ENCODE assay signal across 13 mouse cellular contexts in the genomic region with DNA sequence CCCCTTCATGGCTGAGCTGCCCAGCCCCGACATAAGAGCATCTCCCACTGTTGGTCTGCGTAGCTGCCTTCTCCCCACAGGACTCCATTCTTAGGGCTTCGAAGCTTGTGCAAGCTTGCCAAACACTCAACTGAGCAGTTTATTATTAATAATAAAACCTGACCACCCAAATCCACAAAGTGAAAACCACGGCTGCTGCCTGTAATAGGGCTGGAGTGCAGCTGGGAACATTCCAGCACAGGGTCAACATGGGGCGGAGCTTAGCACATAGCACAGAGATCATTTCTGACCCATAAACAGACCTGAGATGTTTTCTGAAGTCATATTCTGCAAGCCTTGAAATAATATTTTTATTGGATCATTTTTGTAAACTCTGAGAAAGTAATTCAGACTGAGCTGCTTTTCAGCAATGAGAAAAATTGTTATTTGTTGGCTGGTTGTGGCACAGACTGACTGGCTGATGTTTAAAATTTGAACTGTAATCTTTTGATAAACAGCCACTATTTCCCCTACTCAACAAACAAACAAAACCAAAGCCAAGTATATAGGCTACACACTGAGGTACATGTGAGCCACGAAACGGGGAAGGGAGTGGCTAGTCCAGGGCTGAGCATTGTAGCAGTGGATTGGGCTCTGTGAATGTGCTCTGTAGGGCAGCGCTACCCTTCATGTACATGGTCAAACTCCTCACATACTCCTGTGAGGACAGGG.
DNase-seq lines count a peak whose midpoint lies in the region; ATAC-seq and TF ChIP-seq lines count a peak whose summit lies in the region.
"Had no signal": no experiment of that assay in that cellular context is flagged by ENCODE, and none has a peak within 500 bp of the region (broad histone marks: within the 10 kb centered on the region; RNA-seq: fewer than 3 reads in every experiment).

No protein-coding gene starts in this region.

- H3K9me3 ChIP-seq in stomach, embryonic 16.5 days (replicated peaks; ENCODE audit: control insufficient read depth, low read length): no peaks in the 10 kb centered on the region
- no peaks in the 10 kb centered on the region for H3K9me3 ChIP-seq in stomach, postnatal 0 days (ENCODE audit: control insufficient read depth, low read length)
- no peaks in the 10 kb centered on the region for H3K9me3 ChIP-seq in limb, embryonic 14.5 days (ENCODE audit: control insufficient read depth, low read length)
- H3K9me3 ChIP-seq in midbrain, embryonic 11.5 days (ENCODE audit: control insufficient read depth, low read length): no peaks in the 10 kb centered on the region

- H3K4me2 ChIP-seq in stomach, embryonic 16.5 days (ENCODE audit: low read depth, low read length): no peak overlapping the region
- no peak overlapping the region for H3K4me2 ChIP-seq in stomach, postnatal 0 days (replicated peaks; ENCODE audit: low read depth)
- H3K4me2 ChIP-seq in limb, embryonic 14.5 days (replicated peaks; ENCODE audit: low read depth, low read length, severe bottlenecking): no peak overlapping the region
- no peak overlapping the region for H3K4me2 ChIP-seq in midbrain, embryonic 11.5 days

- ATAC-seq in stomach, embryonic 16.5 days (ENCODE audit: insufficient read depth, low FRiP score): no peak
- ATAC-seq in stomach, postnatal 0 days (ENCODE audit: low FRiP score, low TSS enrichment): no peak
- ATAC-seq in limb, embryonic 14.5 days (ENCODE audit: low FRiP score, low read depth): peak; percentile 63
- ATAC-seq in midbrain, embryonic 11.5 days (ENCODE audit: low FRiP score): no peak
- ATAC-seq: hindbrain, postnatal 0 days had no signal

- no peak overlapping the region for H3K4me3 ChIP-seq in stomach, embryonic 16.5 days (replicated peaks; ENCODE audit: low read length)
- no peak overlapping the region for H3K4me3 ChIP-seq in stomach, postnatal 0 days (ENCODE audit: low read depth, low read length)
- H3K4me3 ChIP-seq in limb, embryonic 14.5 days (replicated peaks; ENCODE audit: low read length): no peak overlapping the region
- H3K4me3 ChIP-seq in midbrain, embryonic 11.5 days (ENCODE audit: low read depth, low read length): no peak overlapping the region
- H3K4me3 ChIP-seq: myocyte had no signal

- 50% methylated on average over 8 of the region's 8 CpGs for WGBS in stomach, embryonic 16.5 days
- 39% methylated on average over 8 of the region's 8 CpGs for WGBS in stomach, postnatal 0 days
- 44% methylated on average over 8 of the region's 8 CpGs for WGBS in limb, embryonic 14.5 days
- WGBS in midbrain, embryonic 11.5 days: 80% methylated on average over 8 of the region's 8 CpGs

- H3K27ac ChIP-seq in stomach, embryonic 16.5 days (ENCODE audit: low read length): no peak overlapping the region
- H3K27ac ChIP-seq in stomach, postnatal 0 days (replicated peaks): no peak overlapping the region
- peak overlapping the region; percentile 33; the same call in 1 of the 2 replicates for H3K27ac ChIP-seq in limb, embryonic 14.5 days (replicated peaks; ENCODE audit: low read depth, low read length)
- no peak overlapping the region for H3K27ac ChIP-seq in midbrain, embryonic 11.5 days (ENCODE audit: low read depth, low read length)
- H3K27ac ChIP-seq: hindbrain, postnatal 0 days; macrophage had no signal

- 0 out of 2 replicates have a peak overlapping the region, but pooled peaks have one; percentile 3 for H3K9ac ChIP-seq in stomach, embryonic 16.5 days (ENCODE audit: low read length)
- no peak overlapping the region for H3K9ac ChIP-seq in stomach, postnatal 0 days (ENCODE audit: low read length)
- no peak overlapping the region for H3K9ac ChIP-seq in limb, embryonic 14.5 days (ENCODE audit: low read depth, low read length, severe bottlenecking)
- no peak overlapping the region for H3K9ac ChIP-seq in midbrain, embryonic 11.5 days (ENCODE audit: low read length)

- TF ChIP-seq EP300 in stomach, postnatal 0 days (optimal IDR thresholded peaks at IDR 0.05): no peak

- H3K27me3 ChIP-seq in stomach, embryonic 16.5 days (ENCODE audit: control insufficient read depth, insufficient read depth, low read length): no peaks in the 10 kb centered on the region
- H3K27me3 ChIP-seq in stomach, postnatal 0 days (ENCODE audit: control insufficient read depth, insufficient read depth, low read length): no peaks in the 10 kb centered on the region
- no peaks in the 10 kb centered on the region for H3K27me3 ChIP-seq in limb, embryonic 14.5 days (ENCODE audit: control insufficient read depth, insufficient read depth, low read length)
- H3K27me3 ChIP-seq in midbrain, embryonic 11.5 days (ENCODE audit: control insufficient read depth, insufficient read depth, low read length): no peaks in the 10 kb centered on the region

- TF ChIP-seq CTCF in stomach, postnatal 0 days (IDR thresholded peaks at IDR 0.05; ENCODE audit: low read depth): no peak

- no peak for DNase-seq in stomach, postnatal 0 days (ENCODE audit: low spot score)
- peak; percentile 44 to 66 for DNase-seq in kidney, adult 8-10 months
- peak; percentile 54 for DNase-seq in limb, embryonic 14.5 days (ENCODE audit: low spot score)
- peak; percentile 3 for DNase-seq in mesoderm, embryonic 11.5 days (ENCODE audit: low read depth, low spot score)
- no peak for DNase-seq in midbrain, embryonic 11.5 days (ENCODE audit: low spot score, missing footprints)
- DNase-seq in cerebellum, postnatal 36 days: no peak
- DNase-seq: adrenal gland, adult 2 months; right cerebral cortex, postnatal 14 days; thymus, postnatal 36 days had no signal

- TF ChIP-seq POLR2A in limb, embryonic 14.5 days (IDR thresholded peaks at IDR 0.05; ENCODE audit: borderline replicate concordance, extremely low read depth, insufficient read depth, insufficient read length): no peak

- H3K36me3 ChIP-seq in stomach, embryonic 16.5 days (ENCODE audit: control insufficient read depth, insufficient read depth, low read length): no peaks in the 10 kb centered on the region
- H3K36me3 ChIP-seq in stomach, postnatal 0 days (ENCODE audit: control insufficient read depth, insufficient read depth, low read length): no peaks in the 10 kb centered on the region
- 0 out of 2 replicates have a peak, but pooled peaks cover 3% of the 10 kb centered on the region for H3K36me3 ChIP-seq in limb, embryonic 14.5 days (ENCODE audit: control insufficient read depth, insufficient read depth, low read length)
- no peaks in the 10 kb centered on the region for H3K36me3 ChIP-seq in midbrain, embryonic 11.5 days (ENCODE audit: control insufficient read depth, insufficient read depth, low read length)

- peaks cover 15% of the 10 kb centered on the region for H3K4me1 ChIP-seq in stomach, embryonic 16.5 days (ENCODE audit: control insufficient read depth, insufficient read depth, low read length)
- no peaks in the 10 kb centered on the region for H3K4me1 ChIP-seq in stomach, postnatal 0 days (replicated peaks; ENCODE audit: control insufficient read depth, insufficient read depth)
- peaks cover 14% of the 10 kb centered on the region; the same call in 1 of the 2 replicates for H3K4me1 ChIP-seq in limb, embryonic 14.5 days (ENCODE audit: control insufficient read depth, insufficient read depth, low read length)
- no peaks in the 10 kb centered on the region for H3K4me1 ChIP-seq in midbrain, embryonic 11.5 days (ENCODE audit: control insufficient read depth, insufficient read depth, low read length)

Comparison
In these comparisons a context has a peak if more than half of its experiments do, and no peak if none do; other contexts are left out.
1. DNase-seq: peak in kidney, adult 8-10 months (2 of 2), limb, embryonic 14.5 days (single experiment) and mesoderm, embryonic 11.5 days (single experiment); none in stomach, postnatal 0 days (single experiment), midbrain, embryonic 11.5 days (single experiment) and cerebellum, postnatal 36 days (0 of 2).